Mouse (Mus musculus) G1E (cell line): ENCODE measurements around the gene Sema3a.

Source experiments
- CTCF ChIP-seq: IDR thresholded peaks from 2 replicates; pipeline ENCODE4 v1.5.1; 2012; ENCODE audit warnings: low read depth, low read length, inconsistent platforms, mixed read lengths
- GATA1 ChIP-seq: IDR thresholded peaks from 2 replicates; pipeline ENCODE4 v1.6.1; 2012; ENCODE audit warnings: borderline replicate concordance, low read length, inconsistent platforms, mixed read lengths
- GATA2 ChIP-seq: IDR thresholded peaks from 2 replicates; pipeline ENCODE4 v1.6.1; 2012; ENCODE audit warnings: low read depth, low read length, inconsistent platforms, borderline replicate concordance
- TAL1 ChIP-seq: conservative IDR thresholded peaks from 2 replicates; pipeline ENCODE4 v1.6.1; 2012; ENCODE audit warnings: low read depth, low read length, inconsistent platforms, mixed read lengths

DNA sequence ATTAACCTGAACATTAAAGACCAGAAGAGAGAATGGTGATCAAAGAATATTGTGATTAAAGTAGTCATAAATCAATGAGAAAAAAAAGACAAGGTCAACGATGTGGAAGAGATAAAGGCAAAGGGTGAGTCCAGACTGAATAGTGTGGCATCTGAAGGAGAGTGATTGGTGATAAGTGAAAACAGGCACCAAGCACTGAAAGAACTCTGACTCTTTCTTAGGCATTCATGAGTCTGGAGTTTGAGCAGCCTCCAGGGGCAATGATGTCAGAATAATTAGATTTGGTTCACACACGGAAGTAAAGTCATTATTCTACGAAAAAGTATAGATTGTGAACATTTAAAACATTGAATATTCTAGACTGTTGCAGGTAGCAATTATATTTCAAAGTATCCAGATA lies 235.5 kb downstream of the Sema3a start:
- no peak for TF ChIP-seq GATA1
- TF ChIP-seq CTCF, result no peak
- TF ChIP-seq TAL1, result no peak
- TF ChIP-seq GATA2, result no peak
